Mouse (Mus musculus) embryo, embryonic 10 days (tissue): ENCODE results near the gene Appbp2.

Experiments used
- DNase-seq: peaks from one replicate; pipeline ENCODE4 v3.0.0-alpha.2; 2015; ENCODE audit warnings: low spot score

Appbp2 gene

GRCm38 (mm10) chr11:85234990-85235841 is at the start of gene Appbp2:
Appbp2 (minus strand) TSS chr11:85235130.
- peak; percentile 99 for DNase-seq

- DNase-seq = no peak
Measured at GRCm38 (mm10) chr11:85281219-85281878, 46.4 kb upstream of the Appbp2 start.

GRCm38 (mm10) chr11:85278175-85278574 is 43.2 kb upstream of the Appbp2 start:
- no peak for DNase-seq

GRCm38 (mm10) chr11:85277609-85278008 is 42.7 kb upstream of the Appbp2 start:
- DNase-seq = no peak

- no peak for DNase-seq
Measured at GRCm38 (mm10) chr11:85275151-85275550, 40.2 kb upstream of the Appbp2 start.

- no peak for DNase-seq
Measured at GRCm38 (mm10) chr11:85273299-85273698, 38.4 kb upstream of the Appbp2 start.

GRCm38 (mm10) chr11:85270631-85271030 is 35.7 kb upstream of the Appbp2 start:
- DNase-seq = peak; percentile 70

- no peak for DNase-seq
Measured at GRCm38 (mm10) chr11:85267393-85267792, 32.5 kb upstream of the Appbp2 start.

- DNase-seq = peak; percentile 20
Measured at GRCm38 (mm10) chr11:85264635-85265034, 29.7 kb upstream of the Appbp2 start.

GRCm38 (mm10) chr11:85261192-85261591 is 26.3 kb upstream of the Appbp2 start:
- peak; percentile 69 for DNase-seq

- DNase-seq = no peak
Measured at GRCm38 (mm10) chr11:85258966-85259365, 24.0 kb upstream of the Appbp2 start.

GRCm38 (mm10) chr11:85255471-85256027 is 20.6 kb upstream of the Appbp2 start:
- peak; percentile 36 for DNase-seq

- DNase-seq = no peak
Measured at GRCm38 (mm10) chr11:85253641-85254040, 18.7 kb upstream of the Appbp2 start.

- DNase-seq = no peak
Measured at GRCm38 (mm10) chr11:85253006-85253405, 18.1 kb upstream of the Appbp2 start.

GRCm38 (mm10) chr11:85251955-85252354 is 17.0 kb upstream of the Appbp2 start:
- no peak for DNase-seq

GRCm38 (mm10) chr11:85250467-85250866 is 15.5 kb upstream of the Appbp2 start:
- no peak for DNase-seq

- DNase-seq = no peak
Measured at GRCm38 (mm10) chr11:85249338-85249737, 14.4 kb upstream of the Appbp2 start.

GRCm38 (mm10) chr11:85248151-85248550 is 13.2 kb upstream of the Appbp2 start:
- DNase-seq = no peak

- DNase-seq = no peak
Measured at GRCm38 (mm10) chr11:85241226-85241625, 6.3 kb upstream of the Appbp2 start.

GRCm38 (mm10) chr11:85240211-85240610 is 5.3 kb upstream of the Appbp2 start:
- no peak for DNase-seq

- peak; percentile 90 for DNase-seq
Measured at GRCm38 (mm10) chr11:85234363-85234989, 454 bp downstream of the Appbp2 start.

- DNase-seq = no peak
Measured at GRCm38 (mm10) chr11:85233676-85234210, 1.2 kb downstream of the Appbp2 start.
